Mouse (Mus musculus) heart, postnatal 36 days (tissue): ENCODE measurements around the gene Dgcr2. TPM values are rescaled to one million over a fixed set of nuclear protein-coding genes. Genes with fewer than 3 reads are reported as not detected.

Source experiments
- DNase-seq, 2 experiments: peaks; one replicate each; pipeline ENCODE4 v3.0.0; 2021 to 2022
- intact Hi-C: fragments of 180-260 bp; cut with DNase I; formaldehyde crosslinking; loops from one replicate; pipeline ENCODE4 v1.15.1; 2025
- total RNA-seq, 2 experiments: library from RNA; stranded (reverse); gene quantifications; 2 replicates each; pipeline ENCODE4 v1.2.3; 2021

Dgcr2 gene
- total RNA-seq: 10 to 100 TPM; 47.3 to 48.6 TPM

DNA sequence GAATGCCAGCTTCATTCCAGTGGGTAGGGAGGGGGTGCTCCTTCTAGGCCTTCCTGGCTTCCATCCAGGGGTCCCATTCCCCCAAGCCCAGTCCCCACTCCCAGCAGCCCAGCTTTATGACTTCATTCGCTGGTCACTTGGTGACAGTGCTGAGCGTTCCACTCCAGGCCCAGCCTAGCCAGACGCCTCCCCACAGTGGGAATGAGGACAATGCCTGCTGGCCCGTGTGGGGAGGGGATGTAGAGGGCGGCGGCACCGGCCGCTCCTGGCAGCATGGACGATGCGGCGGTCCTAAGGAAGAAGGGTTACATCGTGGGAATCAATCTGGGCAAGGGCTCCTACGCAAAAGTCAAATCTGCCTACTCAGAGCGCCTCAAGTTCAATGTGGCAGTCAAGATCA, at the start of gene Dgcr2, which contains the start of gene Tssk2:
Gene Dgcr2, minus strand, starts transcription at position 101 of the 400 bp plus-strand sequence.
Gene Tssk2, plus strand, starts transcription at position 176 of the 400 bp plus-strand sequence.
- DNase-seq: no peak
- intact Hi-C loops: no loop called here

DNA sequence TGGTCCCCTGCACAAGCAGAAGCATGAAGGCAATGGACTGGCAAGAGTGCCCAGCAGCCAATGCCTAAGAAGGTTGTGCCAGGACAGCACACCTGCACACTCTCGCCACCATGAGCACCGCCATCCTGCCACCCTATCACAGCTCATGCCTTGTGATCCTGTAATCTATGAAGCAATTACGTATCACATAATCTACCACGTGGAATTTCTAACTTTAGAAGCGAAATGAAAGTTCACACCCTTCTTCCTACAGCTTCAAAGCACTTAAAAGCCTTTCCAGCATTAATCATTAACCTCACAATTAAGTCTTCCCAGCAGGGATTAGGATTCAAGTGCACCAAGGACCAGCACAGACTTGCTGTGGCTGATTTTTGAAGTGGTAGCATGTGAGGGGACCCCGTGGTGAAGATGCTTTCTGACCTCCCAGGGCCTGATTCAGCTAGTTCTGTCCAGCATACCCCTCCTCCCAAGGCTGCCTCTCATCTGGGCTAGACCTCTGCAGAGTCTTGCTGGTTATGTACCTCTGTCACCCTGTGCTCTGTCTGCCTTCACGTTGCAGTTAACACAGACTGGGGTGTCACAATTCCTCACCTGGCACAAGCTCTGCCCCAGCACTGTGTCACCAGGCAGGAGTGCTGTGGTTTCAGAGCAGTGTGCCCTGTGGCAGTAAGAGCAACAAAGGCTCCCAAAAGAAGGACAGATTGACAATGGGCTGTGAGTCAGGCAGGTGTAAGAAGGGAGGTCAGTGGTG, 46.9 kb upstream of the Dgcr2 start:
- intact Hi-C loops: no loop called here
- no peak for DNase-seq

DNA sequence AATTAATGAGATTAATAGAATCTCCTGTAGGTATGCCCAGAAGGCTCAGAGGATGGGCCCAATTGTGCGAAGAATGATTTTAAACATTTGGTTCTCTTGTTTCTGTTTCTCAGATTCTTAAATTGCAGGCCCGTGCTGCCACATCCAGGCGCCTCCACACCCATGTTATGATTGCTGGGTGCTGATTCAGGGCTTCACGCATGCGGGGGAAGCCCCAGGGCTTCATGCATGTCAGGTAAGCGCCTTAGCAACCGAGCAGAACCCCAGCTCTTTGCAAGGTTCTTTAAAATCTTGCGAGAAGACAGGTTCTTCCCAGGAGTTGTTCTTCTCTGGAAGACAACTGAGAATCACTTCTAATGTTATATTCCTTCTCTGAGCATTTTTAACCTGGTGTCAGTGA, 45.1 kb upstream of the Dgcr2 start:
- intact Hi-C loops: no loop called here

DNA sequence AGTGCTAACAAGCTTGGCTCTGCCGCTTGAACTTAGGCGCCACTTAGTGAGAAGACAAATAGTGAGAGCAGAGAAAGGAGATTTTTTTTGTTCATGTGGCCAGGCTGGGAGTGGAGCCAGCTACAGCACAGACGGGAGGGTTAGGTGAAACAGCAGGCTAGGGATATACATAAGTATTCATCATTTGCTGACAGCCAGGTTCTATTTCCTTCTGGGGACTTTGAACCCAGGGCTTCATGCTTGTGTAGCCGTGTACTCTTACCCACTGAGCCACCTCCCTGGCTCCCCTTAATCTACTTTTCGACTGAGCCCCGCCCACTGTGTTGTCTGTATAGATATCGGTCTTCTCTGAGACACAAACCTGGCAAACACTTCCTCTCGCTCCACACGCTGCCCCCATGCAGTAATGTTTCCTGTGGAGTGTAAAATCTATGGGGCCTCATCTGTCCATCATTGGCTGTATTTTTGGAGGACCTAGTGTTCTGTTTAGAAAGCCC, 40.9 kb upstream of the Dgcr2 start:
- DNase-seq: no peak
- intact Hi-C loops: no loop called here

More for the DNA sequence above, 45.1 kb upstream of the Dgcr2 start:
- no peak for DNase-seq

DNA sequence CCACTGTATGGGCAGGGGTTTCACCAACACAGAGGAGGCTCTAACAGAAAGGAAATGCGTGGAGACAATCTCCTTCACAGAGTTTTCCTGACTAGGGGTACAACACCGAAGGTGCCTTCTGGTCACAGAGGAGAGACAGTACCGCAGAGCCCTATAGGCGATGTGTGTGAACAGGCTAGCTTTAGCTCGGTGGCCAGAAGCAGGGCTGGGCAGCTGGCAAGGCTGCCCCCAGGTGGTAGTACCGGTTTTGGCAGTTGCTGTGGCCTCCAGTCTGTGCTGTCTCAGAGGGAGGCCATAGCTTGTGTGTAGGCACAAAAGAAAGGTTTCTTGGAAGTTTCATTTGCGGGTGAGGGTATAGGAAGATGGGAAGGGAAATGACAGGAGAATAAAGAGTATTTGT, 40.5 kb upstream of the Dgcr2 start:
- peak; percentile 49 to 61 for DNase-seq
- intact Hi-C loops: no loop called here

DNA sequence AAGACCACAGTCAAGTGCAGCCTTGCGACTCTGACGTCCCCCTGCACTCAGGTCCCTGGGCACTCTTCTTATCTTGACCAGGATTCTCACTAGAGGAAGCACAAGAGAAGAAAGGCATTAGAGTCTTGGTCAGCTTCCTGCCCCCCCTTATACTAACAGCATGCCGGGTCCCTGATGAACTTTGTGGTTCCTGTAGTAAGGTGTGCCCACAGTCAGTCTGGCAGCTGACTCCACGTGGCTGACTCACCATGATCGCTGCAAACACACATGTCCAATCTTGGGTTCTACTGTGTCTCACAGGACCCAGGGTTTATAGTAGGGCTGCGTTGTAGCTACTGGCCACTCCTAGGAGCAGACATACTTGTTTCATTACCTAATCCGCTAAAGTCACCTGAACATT, 39.8 kb upstream of the Dgcr2 start:
- intact Hi-C loops: no loop called here

DNA sequence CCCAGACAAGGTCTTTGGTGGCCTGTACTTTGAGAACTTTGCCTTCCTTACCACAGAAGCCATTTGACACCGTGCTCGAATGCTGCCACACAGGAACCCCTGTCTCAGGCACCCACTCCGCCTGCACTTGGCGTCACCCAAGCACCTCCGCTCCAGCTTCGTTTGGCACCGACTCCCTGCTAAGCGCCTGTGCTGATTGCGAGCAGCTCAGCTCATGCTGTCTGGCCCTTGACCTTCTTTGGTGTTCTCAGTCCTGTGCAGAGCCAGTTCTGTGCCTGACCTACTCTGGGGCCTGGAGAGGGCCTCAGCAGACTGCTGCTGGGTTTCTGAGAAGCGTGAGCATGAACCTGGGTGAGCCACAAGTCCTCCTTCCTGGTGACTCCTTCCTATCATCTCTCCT, 38.4 kb upstream of the Dgcr2 start:
- DNase-seq: no peak
- intact Hi-C loops: no loop called here

More for the DNA sequence above, 39.8 kb upstream of the Dgcr2 start:
- DNase-seq: no peak

DNA sequence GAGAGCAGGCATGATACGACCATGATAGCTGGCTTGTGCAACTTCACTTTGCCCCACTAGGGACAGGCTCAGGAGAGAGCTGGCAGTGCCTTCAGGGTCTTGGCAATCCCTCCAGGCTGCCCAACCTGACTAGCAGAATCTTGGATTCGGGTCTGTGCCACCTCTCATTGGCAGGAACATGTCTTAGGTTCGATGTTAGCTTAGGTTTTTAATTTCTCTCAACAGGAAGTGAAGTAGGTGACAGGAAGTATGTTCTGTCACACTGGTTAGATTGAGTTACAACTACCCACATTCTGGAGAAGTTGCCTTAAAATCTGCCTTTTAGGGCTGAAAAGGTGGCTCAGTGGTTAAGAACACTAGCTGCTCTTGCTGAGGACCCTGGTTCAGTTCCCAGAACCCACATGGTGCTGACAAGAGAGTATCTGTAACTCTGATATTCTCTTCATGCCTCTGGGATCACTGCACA, 36.1 kb upstream of the Dgcr2 start:
- intact Hi-C loops: no loop called here
- DNase-seq: no peak

DNA sequence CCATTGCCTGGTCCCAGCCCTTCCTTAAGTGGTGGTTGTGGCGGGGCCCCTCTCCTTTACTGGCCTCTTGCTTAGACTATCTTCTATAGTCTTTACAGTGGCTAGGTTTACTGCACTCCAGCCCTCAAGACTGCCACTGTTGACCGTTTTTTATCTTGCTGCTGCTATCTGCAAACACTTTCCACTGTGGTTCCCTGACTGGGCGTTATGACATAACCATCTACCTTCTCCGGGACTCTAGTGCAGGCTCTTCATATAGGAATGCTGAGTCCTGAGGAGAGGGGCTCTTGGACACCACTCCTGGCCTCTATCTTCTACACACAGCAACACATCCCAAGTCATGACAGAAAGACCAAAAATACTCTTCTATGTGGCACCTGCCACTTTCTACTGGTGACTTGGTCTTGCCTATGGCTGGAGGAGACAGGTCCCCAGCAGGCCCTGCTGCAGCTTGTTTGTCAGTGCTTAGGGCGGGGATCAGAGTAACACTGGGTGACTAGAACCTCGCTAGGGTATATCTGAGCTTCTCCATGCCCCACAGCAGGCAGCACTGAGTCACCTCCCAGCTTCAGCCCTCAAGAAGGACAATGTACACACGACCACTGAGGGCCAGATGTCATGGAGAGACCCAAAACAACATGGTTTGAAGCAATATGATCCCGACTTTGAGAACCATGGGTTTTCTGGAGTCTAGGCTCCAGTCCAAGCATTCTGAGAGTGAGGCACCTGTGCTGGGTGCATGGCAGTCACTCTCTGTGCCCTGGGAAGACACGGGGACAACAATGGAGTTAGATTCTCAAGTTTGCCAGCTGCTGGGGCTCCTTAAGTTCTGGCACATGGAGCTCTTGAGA, 35.5 kb upstream of the Dgcr2 start:
- DNase-seq: no peak
- intact Hi-C loops: no loop called here

DNA sequence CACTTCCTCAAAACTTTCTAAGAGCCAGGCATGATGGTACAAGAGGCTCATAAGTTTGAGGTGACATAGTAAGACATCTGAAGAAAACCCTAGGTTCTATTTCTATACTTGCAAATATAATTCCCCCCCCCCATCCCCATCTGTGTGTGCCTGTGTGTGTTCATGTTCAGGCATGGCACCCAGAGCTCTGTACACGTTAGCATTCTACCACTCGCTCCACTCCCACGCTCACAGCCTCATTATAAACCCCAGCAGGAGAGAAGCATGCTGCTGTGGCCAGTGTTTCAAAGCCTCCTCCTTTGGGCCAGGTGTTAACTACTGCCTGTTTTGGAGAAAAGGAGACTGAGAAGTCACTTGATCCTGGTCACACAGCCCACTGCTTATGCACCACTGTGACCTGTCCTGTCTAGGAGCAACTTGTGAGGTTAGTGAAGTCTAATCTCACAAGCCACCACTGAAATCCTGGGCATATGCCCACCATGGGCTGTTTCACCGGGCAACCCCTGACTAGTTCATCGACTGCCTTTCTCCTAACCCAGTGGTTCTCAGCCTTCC, 33.6 kb upstream of the Dgcr2 start:
- DNase-seq: no peak
- intact Hi-C loops: no loop called here

DNA sequence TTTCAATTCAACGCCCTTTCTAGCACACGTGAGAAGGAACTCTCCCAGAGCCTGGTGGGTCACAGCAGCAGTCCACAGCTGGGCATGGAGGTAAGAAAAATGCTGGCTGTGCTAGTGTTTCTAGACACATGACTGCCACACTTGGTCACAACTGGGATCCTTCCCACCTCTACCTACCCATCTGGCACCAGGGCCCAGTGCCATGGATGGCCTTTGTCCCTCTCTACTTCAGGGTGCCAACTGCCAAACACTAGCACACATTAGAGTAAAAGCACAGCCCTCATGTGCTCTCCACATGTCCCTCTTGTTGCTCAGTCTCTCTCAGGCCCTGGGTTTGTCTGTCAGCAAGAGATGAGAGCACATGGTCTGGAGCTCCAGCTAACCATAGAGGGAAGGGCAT, 31.3 kb upstream of the Dgcr2 start:
- no peak for DNase-seq
- intact Hi-C loops: loop anchor here (5.0 to 10.0 kb wide), 3 partner anchors 58 to 415 kb away; partner anchors contain the start of genes Arvcf and Tango2

DNA sequence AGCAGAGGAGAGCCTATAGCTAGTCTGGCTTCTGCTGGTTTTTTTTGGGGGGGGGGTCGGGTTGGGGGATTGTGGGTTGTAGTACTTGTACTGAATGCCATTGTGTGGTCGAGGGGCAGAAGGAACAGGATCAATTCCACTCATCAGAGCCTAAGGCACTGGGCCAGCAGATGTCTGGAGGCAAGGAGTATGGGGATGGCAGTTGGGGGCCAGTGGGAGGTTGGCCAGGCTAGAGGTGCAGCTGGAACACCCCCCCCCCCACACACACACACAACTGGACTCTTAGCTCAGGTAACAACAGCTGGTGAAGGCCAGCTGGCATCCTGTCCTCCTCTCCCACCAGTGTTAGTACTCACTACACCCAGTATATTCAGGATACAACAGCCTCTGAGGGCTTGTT, 30.8 kb upstream of the Dgcr2 start:
- intact Hi-C loops: loop anchor here (5.0 to 10.0 kb wide), 3 partner anchors 58 to 416 kb away; partner anchors contain the start of genes Arvcf and Tango2

DNA sequence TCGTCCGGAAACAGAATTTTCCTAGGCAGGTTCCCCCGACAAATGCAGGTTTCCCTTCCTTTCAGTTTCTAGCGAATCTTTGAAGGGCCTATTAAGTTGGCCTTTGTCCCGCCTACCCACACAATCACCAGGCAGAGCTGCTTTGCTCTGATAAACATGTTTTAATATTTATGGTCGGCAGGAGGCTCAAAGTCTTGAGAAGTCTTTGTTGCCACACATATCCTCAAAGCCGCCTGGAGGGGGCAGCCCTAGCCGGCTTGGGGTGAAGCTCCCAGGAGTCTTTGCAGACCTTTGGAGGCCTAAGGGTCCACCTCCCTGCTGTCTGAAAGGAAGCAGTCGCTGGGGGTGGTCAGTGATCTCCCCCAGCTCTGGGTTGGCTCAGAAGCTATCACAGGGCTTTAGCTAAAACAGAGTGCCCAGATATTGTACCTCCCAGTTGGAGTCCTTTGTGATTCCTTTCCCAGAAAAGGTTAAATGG, 30.3 kb upstream of the Dgcr2 start:
- intact Hi-C loops: loop anchor here (5.0 to 10.0 kb wide), 3 partner anchors 59 to 416 kb away; partner anchors contain the start of genes Arvcf and Tango2
- DNase-seq: peak; percentile 58 to 63

More for the DNA sequence above, 30.8 kb upstream of the Dgcr2 start:
- DNase-seq: no peak

DNA sequence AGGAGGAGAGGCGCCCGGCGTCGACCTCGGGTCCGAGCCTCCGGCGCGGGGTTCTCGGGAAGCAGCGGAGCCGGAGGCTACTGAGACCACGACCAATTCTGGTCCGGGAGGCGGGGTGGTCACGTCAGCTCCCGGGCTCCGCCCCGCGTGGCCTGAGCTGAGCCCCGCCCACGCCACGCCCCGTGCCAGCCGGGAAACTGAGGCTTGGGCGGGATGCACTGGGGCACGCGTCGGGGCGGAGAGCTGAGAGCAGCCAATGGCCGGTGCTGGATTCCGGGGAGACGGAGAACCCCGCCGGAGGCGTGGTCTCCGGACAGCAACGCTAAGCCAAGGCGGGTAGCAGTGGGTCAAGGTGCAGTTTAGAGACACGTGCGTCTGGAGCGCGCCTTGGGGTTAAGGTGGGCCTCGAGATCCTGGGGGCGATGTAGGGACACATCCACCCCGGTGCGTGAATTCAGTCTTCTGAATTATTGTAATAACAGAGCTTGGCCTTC, 29.8 kb upstream of the Dgcr2 start, which contains the start of gene Slc25a1:
Gene Slc25a1, minus strand, starts transcription at position 133 of the 494 bp plus-strand sequence.
- intact Hi-C loops: loop anchor here (5.0 to 10.0 kb wide), 3 partner anchors 59 to 417 kb away; partner anchors contain the start of genes Arvcf and Tango2
- DNase-seq: peak; percentile 73 to 74

DNA sequence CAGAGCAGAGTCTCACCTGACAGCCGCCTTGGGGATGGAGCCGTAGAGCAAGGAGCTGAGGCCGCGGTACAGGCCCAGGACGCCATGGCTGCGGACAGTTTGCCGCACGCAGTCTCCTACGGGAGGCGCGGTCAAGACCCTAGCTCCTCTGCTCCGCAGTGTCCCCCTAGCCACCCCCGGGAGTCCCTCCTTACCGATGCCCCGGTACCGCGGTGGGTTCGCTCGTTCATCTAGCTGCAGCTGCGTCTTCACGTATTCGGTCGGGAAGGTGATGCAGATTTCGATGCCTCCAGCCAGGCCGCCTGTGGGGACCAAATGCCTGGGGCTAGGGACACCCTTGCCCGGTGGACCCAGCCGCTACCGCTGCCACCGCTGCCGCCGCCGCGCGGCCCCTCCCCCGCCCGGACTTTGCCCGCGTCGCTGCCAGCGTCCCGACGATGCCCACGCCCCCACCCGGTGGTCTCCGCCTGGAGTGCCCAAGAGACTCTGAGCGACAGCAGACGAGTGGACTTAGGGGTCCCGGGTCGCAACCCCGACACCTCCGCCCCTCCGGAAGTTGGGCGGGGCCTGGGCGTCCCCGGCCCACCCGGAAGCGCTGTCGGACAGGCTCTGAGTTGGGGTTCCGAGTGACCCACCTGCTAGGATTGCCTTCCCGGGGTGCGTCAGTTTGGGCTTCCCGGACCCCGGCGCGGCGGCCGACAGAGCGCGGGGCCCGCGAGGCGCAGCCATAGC, 29.2 kb upstream of the Dgcr2 start:
- intact Hi-C loops: loop anchor here (5.0 to 10.0 kb wide), 3 partner anchors 60 to 417 kb away; partner anchors contain the start of genes Arvcf and Tango2

DNA sequence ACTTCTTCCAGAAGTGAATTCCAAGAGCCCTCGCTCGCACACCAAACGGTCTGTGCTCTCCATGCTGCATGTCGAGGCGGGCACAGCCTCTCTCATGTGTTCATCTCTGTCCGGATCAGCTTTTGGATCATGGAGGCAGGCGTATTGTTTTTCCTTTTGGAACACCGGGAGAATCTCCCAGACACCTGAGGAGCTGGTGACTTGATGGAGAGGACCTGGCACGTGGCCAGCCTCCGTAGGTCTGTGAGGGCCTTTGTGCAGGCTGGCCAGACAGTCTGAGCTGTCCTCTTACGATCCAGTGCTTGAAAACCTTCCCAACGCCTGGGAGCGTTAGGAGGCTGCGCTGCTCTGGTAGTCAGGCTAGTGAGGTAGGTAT, 23.8 kb upstream of the Dgcr2 start:
- DNase-seq: no peak
- intact Hi-C loops: loop anchor here (10.0 kb wide), 1 partner anchor 423 kb away; the partner anchor contains the start of genes Arvcf and Tango2

More for the DNA sequence above, 29.2 kb upstream of the Dgcr2 start:
- DNase-seq: peak in 1 of 2 experiments; percentile 39

DNA sequence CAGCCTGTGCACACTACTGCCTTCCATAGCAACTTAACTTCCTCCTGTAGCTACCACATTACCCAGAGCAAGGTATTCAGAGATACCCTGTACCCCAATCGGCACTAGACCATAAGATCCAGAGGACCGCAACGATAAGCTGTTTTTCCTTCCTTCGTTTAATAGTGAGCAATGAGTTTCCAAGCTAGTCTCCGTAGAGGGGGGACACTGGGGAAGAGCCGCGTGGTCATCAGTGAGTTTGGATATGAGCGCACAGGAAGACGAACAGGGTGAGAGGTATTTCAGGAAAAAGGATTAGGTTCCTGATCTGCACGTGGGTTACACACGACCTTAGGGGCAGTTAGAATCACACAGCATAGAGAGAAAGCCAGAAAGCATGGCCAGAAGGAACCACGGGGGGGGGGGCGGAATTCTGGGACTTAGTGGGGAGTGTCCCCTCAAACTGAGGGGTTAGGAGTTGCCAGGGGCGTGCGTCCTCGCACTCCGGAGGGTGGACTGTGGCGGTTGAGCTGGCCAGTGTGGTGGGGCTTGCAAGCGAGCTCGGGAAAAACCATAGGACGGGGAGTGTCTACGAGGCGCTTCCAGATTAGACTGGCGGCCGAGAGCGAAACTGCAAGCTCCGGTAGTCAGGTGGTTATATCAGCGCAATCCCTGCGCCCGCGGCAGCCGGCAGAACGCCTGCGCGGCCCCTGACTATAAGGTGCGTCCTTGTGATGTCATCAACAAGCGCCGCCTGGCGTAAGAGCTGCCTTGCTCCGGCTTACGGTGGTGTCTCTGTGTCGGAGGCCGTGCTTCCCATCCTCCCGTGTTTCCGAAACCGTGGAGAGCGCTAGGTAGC, 23.2 kb upstream of the Dgcr2 start:
- peak; percentile 94 to 95 for DNase-seq
- intact Hi-C loops: loop anchor here (1.0 to 10.0 kb wide), 2 partner anchors 10 to 423 kb away; partner anchors contain the start of genes Arvcf, Ess2 and Tango2

DNA sequence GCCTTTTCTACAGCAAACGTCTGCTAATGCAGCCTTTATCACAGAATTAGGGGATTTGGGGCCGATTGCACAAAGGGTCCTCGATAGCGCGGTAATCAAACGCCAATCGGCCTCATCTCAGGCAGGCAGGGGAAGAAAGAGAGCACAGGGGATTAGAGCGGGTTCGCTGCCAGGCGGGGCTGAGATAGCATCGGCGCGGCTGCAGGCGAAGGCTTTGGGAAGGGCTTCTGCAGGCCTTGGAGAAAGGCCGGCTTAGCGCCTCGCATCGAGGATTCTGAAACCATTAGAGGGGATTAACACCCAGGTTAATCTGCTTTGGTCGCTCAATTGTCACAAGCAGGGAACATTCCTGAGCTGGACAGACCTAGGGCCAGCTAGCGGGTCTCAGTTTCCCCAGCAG, 22.2 kb upstream of the Dgcr2 start:
- intact Hi-C loops: loop anchor here (10.0 kb wide), 1 partner anchor 424 kb away; the partner anchor contains the start of genes Arvcf and Tango2
- no peak for DNase-seq
